Mouse (Mus musculus) midbrain, embryonic 11.5 days (tissue): ENCODE measurements around the gene Olfr1371. TPM values are rescaled to one million over a fixed set of nuclear protein-coding genes. Genes with fewer than 3 reads are reported as not detected.
A peak's percentile ranks its signal among the peaks of the same experiment; 100 is the strongest.

Experiments used
- ATAC-seq: fragments of 200-750 bp; cut with Nextera tagmentation; 2 replicates; pipeline ENCODE4 v1.8.0; 2017; ENCODE audit warnings: moderate TSS enrichment, moderate library complexity; ENCODE audit not compliant: low FRiP score
- DNase-seq: peaks from one replicate; pipeline ENCODE4 v3.0.0; 2015; ENCODE audit warnings: low spot score; ENCODE audit errors: missing footprints
- H3K27ac ChIP-seq: fragments of 300-500 bp; sonication (generic); 2 replicates; pipeline ENCODE4 v1.5.1; 2014; ENCODE audit warnings: low read depth, low read length
- H3K27me3 ChIP-seq: fragments of 300-500 bp; sonication (generic); 2 replicates; pipeline ENCODE4 v1.6.1; 2014; ENCODE audit warnings: mild to moderate bottlenecking, low read length, moderate library complexity, mixed read lengths; ENCODE audit not compliant: control insufficient read depth, insufficient read depth
- H3K36me3 ChIP-seq: fragments of 300-500 bp; sonication (generic); 2 replicates; pipeline ENCODE4 v1.6.1; 2014; ENCODE audit warnings: mild to moderate bottlenecking, low read length, moderate library complexity, mixed read lengths; ENCODE audit not compliant: control insufficient read depth, insufficient read depth
- H3K4me1 ChIP-seq: fragments of 300-500 bp; sonication (generic); 2 replicates; pipeline ENCODE4 v1.6.1; 2014; ENCODE audit warnings: low read length; ENCODE audit not compliant: control insufficient read depth, insufficient read depth
- H3K4me2 ChIP-seq: fragments of 300-500 bp; sonication (generic); 2 replicates; pipeline ENCODE4 v1.6.1; 2014; ENCODE audit warnings: mild to moderate bottlenecking, moderate library complexity
- H3K4me3 ChIP-seq: fragments of 300-500 bp; sonication (generic); 2 replicates; pipeline ENCODE4 v1.5.1; 2014; ENCODE audit warnings: low read depth, low read length
- H3K9ac ChIP-seq: fragments of 300-500 bp; sonication (generic); 2 replicates; pipeline ENCODE4 v1.6.1; 2014; ENCODE audit warnings: low read length
- H3K9me3 ChIP-seq: fragments of 300-500 bp; sonication (generic); 2 replicates; pipeline ENCODE4 v1.6.1; 2016; ENCODE audit warnings: low read length; ENCODE audit not compliant: control insufficient read depth
- WGBS: fragments of 180-500 bp; shearing (Covaris S2); extraction: QIAGEN DNeasy Blood & Tissue Kit; methylation state at CpG from one replicate; pipeline ENCODE4 v1.1.7; 2014; 5-methylcytosine and 5-hydroxymethylcytosine counted together
- polyA plus RNA-seq: library from polyadenylated mRNA; unstranded; fragments of >200 nt; fragmentation: Nextera tagmentation; extraction: Ambion mirVana; gene quantifications from 2 replicates; pipeline ENCODE4 v1.2.1, GENCODE M21; 2014

Gene Olfr1371
- polyA plus RNA-seq, 1 experiment from 2014 or later: not detected

DNA sequence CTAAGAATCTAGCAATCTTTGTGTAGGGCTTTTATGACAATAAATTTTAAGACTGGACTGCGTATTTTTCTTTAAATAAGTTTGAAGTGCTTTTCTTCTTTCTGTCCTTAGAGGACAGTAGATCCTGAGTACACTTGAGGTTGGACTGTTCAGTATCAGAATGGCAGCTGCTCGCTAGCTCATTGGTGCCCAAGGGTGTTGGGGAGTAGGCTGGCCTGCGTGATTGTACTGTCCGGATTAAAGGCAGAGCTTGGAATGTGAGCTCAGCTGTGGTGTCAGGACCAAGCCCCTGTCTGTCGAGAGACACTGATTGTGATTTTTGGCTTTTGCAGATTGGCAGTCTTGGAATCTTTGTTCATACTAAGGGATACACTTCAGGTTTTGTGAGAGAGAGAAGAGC, 38.0 kb upstream of the Olfr1371 start:
- Histone ChIP-seq H3K27ac (no peak overlapping the region), H3K4me3 (no peak overlapping the region), H3K36me3 (peaks cover 5% of the 10 kb centered on the region; the same call in 1 of the 2 replicates), H3K4me1 (no peaks in the 10 kb centered on the region), H3K4me2 (no peak overlapping the region), H3K9me3 (no peaks in the 10 kb centered on the region), H3K9ac (no peak overlapping the region), H3K27me3 (no peaks in the 10 kb centered on the region)
- DNase-seq: no peak
- 80% methylated on average over 5 of the region's 5 CpGs for WGBS
- no peak for ATAC-seq

DNA sequence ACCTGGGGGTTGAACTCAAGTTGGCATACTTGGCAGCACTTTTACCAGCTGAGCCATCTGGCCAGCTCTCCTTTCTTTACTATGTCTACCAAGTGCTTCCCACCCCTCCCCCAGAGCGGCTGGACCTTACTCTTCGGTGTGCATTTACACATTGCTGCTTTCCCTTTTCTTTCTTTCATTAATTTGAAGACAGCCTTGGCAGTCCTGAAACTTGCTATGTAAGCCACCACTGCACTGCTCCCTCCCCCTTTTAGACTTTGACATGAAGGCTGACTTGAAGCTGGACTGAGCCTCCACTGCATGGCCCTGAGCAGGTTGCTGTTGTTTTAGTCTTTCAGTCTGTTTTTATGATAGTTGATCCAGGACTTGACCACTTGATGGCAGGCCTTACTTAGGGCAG, 35.7 kb upstream of the Olfr1371 start:
- no peak overlapping the region for H3K4me3 ChIP-seq
- H3K4me2 ChIP-seq: no peak overlapping the region
- H3K27me3 ChIP-seq: no peaks in the 10 kb centered on the region
- peaks cover 5% of the 10 kb centered on the region; the same call in 1 of the 2 replicates for H3K36me3 ChIP-seq
- no peaks in the 10 kb centered on the region for H3K9me3 ChIP-seq
- ATAC-seq (no peak), DNase-seq (no peak)
- H3K4me1 ChIP-seq: no peaks in the 10 kb centered on the region
- no peak overlapping the region for H3K27ac ChIP-seq
- WGBS: 95% methylated on average over 2 of the region's 2 CpGs
- H3K9ac ChIP-seq: no peak overlapping the region

GRCm38 (mm10) chr11:52240898-52241542, 27.2 kb upstream of the Olfr1371 start:
- Histone ChIP-seq H3K4me1 (no peaks in the 10 kb centered on the region), H3K9ac (no peak overlapping the region), H3K4me2 (no peak overlapping the region), H3K36me3 (peaks cover 11% of the 10 kb centered on the region; the same call in 1 of the 2 replicates), H3K9me3 (no peaks in the 10 kb centered on the region), H3K27ac (no peak overlapping the region), H3K4me3 (no peak overlapping the region), H3K27me3 (no peaks in the 10 kb centered on the region)
- DNase-seq (no peak), ATAC-seq (no peak)
- WGBS: 90% methylated on average over 4 of the region's 4 CpGs

DNA sequence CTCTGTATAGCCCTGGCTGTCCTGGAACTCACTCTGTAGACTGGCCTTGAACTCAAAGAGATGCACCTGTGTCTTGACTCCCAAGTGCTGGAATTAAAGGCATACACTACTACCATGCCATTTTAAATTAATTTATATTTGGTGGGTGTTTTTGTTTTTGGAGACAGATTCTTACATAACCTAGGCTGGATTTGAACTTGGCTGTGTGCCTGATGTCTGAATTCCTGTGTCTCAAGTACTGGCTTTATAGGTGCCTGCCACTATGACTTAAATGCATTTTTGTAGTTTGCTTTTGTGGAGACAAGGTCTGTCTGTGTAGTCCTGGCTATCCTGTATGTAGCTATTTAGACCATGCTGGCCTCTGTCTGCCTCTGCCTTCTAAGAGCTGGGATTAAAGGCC, 20.7 kb upstream of the Olfr1371 start:
- Histone ChIP-seq H3K27me3 (no peaks in the 10 kb centered on the region), H3K4me1 (peaks cover 17% of the 10 kb centered on the region), H3K4me2 (no peak overlapping the region), H3K27ac (no peak overlapping the region), H3K9ac (no peak overlapping the region), H3K36me3 (peaks cover 5% of the 10 kb centered on the region; the same call in 1 of the 2 replicates), H3K9me3 (no peaks in the 10 kb centered on the region), H3K4me3 (no peak overlapping the region)
- no peak for ATAC-seq
- DNase-seq: peak; percentile 79

DNA sequence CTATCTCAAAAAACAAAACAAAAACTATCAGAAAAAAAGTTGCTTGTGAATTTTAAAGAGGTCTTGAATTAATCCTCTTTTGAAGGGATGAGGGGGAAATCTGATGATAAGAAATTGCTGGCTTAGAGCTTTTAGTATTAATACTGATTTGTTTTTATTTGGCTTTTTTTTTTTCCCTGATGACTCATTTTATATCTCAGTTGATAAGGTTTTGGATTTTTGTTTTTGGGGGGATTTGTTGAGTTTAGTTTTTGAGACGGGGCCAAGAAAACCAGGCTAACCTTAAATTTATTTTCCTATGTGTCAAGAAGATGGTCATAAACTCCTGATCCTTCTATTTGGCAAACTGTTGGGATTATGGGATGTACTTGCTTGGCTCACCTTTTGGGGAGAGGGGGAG, 20.1 kb upstream of the Olfr1371 start:
- Histone ChIP-seq H3K36me3 (peaks cover 3% of the 10 kb centered on the region; the same call in 1 of the 2 replicates), H3K4me2 (peak overlapping the region; percentile 89), H3K4me3 (0 out of 2 replicates have a peak overlapping the region, but pooled peaks have one; percentile 99), H3K4me1 (peaks cover 17% of the 10 kb centered on the region), H3K27ac (no peak overlapping the region), H3K9me3 (no peaks in the 10 kb centered on the region), H3K9ac (no peak overlapping the region), H3K27me3 (no peaks in the 10 kb centered on the region)
- ATAC-seq (no peak), DNase-seq (peak; percentile 65)
- 93% methylated on average over 1 of the region's 1 CpGs for WGBS

GRCm38 (mm10) chr11:52233043-52233653, 19.4 kb upstream of the Olfr1371 start:
- peak overlapping the region; percentile 99 for H3K4me3 ChIP-seq
- H3K36me3 ChIP-seq: no peaks in the 10 kb centered on the region; the same call in 1 of the 2 replicates
- H3K4me1 ChIP-seq: peaks cover 17% of the 10 kb centered on the region
- DNase-seq (peak; percentile 83), ATAC-seq (no peak)
- H3K9ac ChIP-seq: peak overlapping the region; percentile 99; the same call in 1 of the 2 replicates
- 37% methylated on average over 3 of the region's 3 CpGs for WGBS
- peak overlapping the region; percentile 89 for H3K4me2 ChIP-seq
- no peaks in the 10 kb centered on the region for H3K27me3 ChIP-seq
- no peak overlapping the region for H3K27ac ChIP-seq
- no peaks in the 10 kb centered on the region for H3K9me3 ChIP-seq

GRCm38 (mm10) chr11:52231606-52232541, 18.1 kb upstream of the Olfr1371 start, which contains the start of gene Skp1a:
Gene Skp1a (plus strand): TSS chr11:52231995.
- ATAC-seq: peak; percentile 91
- H3K9me3 ChIP-seq: no peaks in the 10 kb centered on the region
- peak within 1 kb of the TSS; percentile 89 for H3K4me2 ChIP-seq
- under 1% methylated on average over 87 of the region's 87 CpGs for WGBS
- H3K27me3 ChIP-seq: no peaks in the 10 kb centered on the region
- peaks cover 17% of the 10 kb centered on the region for H3K4me1 ChIP-seq
- peak within 1 kb of the TSS; percentile 99 for H3K9ac ChIP-seq
- peak within 1 kb of the TSS; percentile 98 for H3K27ac ChIP-seq
- DNase-seq: peak; percentile 99
- peak within 1 kb of the TSS; percentile 99 for H3K4me3 ChIP-seq
- no peaks in the 10 kb centered on the region for H3K36me3 ChIP-seq

DNA sequence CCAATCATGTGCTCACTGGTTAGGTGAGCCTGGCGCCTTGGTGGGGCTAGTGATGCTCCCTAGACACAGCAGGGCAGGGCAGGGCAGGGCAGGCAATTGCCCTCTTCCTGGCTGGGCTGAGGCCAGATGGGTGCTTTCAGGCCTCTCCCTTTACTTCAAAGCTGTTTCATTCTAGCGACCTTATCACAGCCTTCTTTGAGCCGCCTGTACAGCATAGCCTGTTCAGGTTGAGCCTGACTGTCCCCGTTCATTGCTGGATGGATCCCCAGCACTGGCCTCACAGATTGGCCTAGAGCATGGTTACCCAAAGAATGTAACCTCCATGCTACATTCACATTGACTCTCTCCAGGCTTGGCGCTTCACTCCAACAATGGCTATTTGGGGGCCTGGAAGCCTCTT, 16.9 kb upstream of the Olfr1371 start:
- no peak for ATAC-seq
- Histone ChIP-seq H3K9me3 (no peaks in the 10 kb centered on the region), H3K9ac (peak overlapping the region; percentile 99), H3K27ac (no peak overlapping the region), H3K27me3 (no peaks in the 10 kb centered on the region), H3K4me3 (peak overlapping the region; percentile 99), H3K4me2 (peak overlapping the region; percentile 89), H3K4me1 (peaks cover 17% of the 10 kb centered on the region), H3K36me3 (no peaks in the 10 kb centered on the region)
- WGBS: 64% methylated on average over 5 of the region's 5 CpGs
- peak; percentile 76 for DNase-seq
